Mouse (Mus musculus): ENCODE measurements around the gene Eepd1. TPM values are rescaled to one million over a fixed set of nuclear protein-coding genes. Genes with fewer than 3 reads are reported as not detected.
"Not testable (repeated sequence)": the region's sequence is repeated elsewhere in the genome, so short reads cannot be mapped to it uniquely, and the experiment has no call there.

The Eepd1 gene
- total RNA-seq (2014; rRNA removed; ENCODE audit: low replicate concordance) (14.7 and 19.9 TPM in 2 replicates), polyA plus RNA-seq (2015; fragmentation: Nextera tagmentation; extraction: Ambion mirVana) (20.2 and 21.4 TPM in 2 replicates)

GRCm38 (mm10) chr9:25481344-25482095, at the start of gene Eepd1:
TSS of gene Eepd1 (plus strand) at chr9:25481547.
- Histone ChIP-seq H3K9ac (replicated peaks; ENCODE audit: low read depth, low read length) (peak within 1 kb of the TSS; percentile 78), H3K9me3 (replicated peaks; ENCODE audit: control insufficient read depth, low read length) (no peaks in the 10 kb centered on the region), H3K4me2 (ENCODE audit: low read depth, low read length) (peak within 1 kb of the TSS; percentile 96), H3K27me3 (ENCODE audit: control insufficient read depth, insufficient read depth, low read length) (no peaks in the 10 kb centered on the region), H3K36me3 (replicated peaks; ENCODE audit: control insufficient read depth, insufficient read depth, low read length) (no peaks in the 10 kb centered on the region), H3K4me3 (ENCODE audit: low read depth, low read length) (peak within 1 kb of the TSS; percentile 78), H3K27ac (ENCODE audit: low read depth) (peak within 1 kb of the TSS; percentile 80), H3K4me1 (ENCODE audit: control insufficient read depth, insufficient read depth) (peaks cover 44% of the 10 kb centered on the region)
- WGBS = under 1% methylated on average over 73 of the region's 75 CpGs
- no peak for TF ChIP-seq EP300 (IDR thresholded peaks at IDR 0.05; ENCODE audit: low read depth)
- 0 out of 2 replicates have a peak, but pooled peaks have one; percentile 3 for TF ChIP-seq CTCF (IDR thresholded peaks at IDR 0.05; ENCODE audit: low read depth)
- ATAC-seq (ENCODE audit: insufficient read depth, low read depth) (peak; percentile 98), DNase-seq (ENCODE audit: low spot score) (peak; percentile 94)

- Histone ChIP-seq H3K27ac (ENCODE audit: low read depth) (no peak overlapping the region), H3K36me3 (replicated peaks; ENCODE audit: control insufficient read depth, insufficient read depth, low read length) (no peaks in the 10 kb centered on the region), H3K9ac (replicated peaks; ENCODE audit: low read depth, low read length) (no peak overlapping the region), H3K4me2 (ENCODE audit: low read depth, low read length) (no peak overlapping the region), H3K27me3 (ENCODE audit: control insufficient read depth, insufficient read depth, low read length) (no peaks in the 10 kb centered on the region), H3K4me1 (ENCODE audit: control insufficient read depth, insufficient read depth) (no peaks in the 10 kb centered on the region), H3K4me3 (ENCODE audit: low read depth, low read length) (no peak overlapping the region), H3K9me3 (replicated peaks; ENCODE audit: control insufficient read depth, low read length) (no peaks in the 10 kb centered on the region)
- DNase-seq (ENCODE audit: low spot score) (no peak), ATAC-seq (ENCODE audit: insufficient read depth, low read depth) (no peak)
- TF ChIP-seq CTCF (IDR thresholded peaks at IDR 0.05; ENCODE audit: low read depth) (no peak), EP300 (IDR thresholded peaks at IDR 0.05; ENCODE audit: low read depth) (no peak)
- WGBS = 77% methylated on average over 3 of the region's 3 CpGs
These were observed 42.5 kb upstream of the Eepd1 start for GRCm38 (mm10) chr9:25438836-25439235.

GRCm38 (mm10) chr9:25440046-25440445, 41.3 kb upstream of the Eepd1 start:
- H3K4me2 ChIP-seq (ENCODE audit: low read depth, low read length); H3K36me3 ChIP-seq (replicated peaks; ENCODE audit: control insufficient read depth, insufficient read depth, low read length); ATAC-seq (ENCODE audit: insufficient read depth, low read depth); DNase-seq (ENCODE audit: low spot score); H3K9me3 ChIP-seq (replicated peaks; ENCODE audit: control insufficient read depth, low read length); H3K27me3 ChIP-seq (ENCODE audit: control insufficient read depth, insufficient read depth, low read length); H3K9ac ChIP-seq (replicated peaks; ENCODE audit: low read depth, low read length); H3K27ac ChIP-seq (ENCODE audit: low read depth); H3K4me3 ChIP-seq (ENCODE audit: low read depth, low read length); H3K4me1 ChIP-seq (ENCODE audit: control insufficient read depth, insufficient read depth): not testable (repeated sequence)
- WGBS = 83% methylated on average over 1 of the region's 5 CpGs

GRCm38 (mm10) chr9:25442041-25442440, 39.3 kb upstream of the Eepd1 start:
- no peak for ATAC-seq (ENCODE audit: insufficient read depth, low read depth)
- H3K36me3 ChIP-seq (replicated peaks; ENCODE audit: control insufficient read depth, insufficient read depth, low read length) = no peaks in the 10 kb centered on the region
- TF ChIP-seq EP300 (IDR thresholded peaks at IDR 0.05; ENCODE audit: low read depth) = no peak
- no peaks in the 10 kb centered on the region for H3K27me3 ChIP-seq (ENCODE audit: control insufficient read depth, insufficient read depth, low read length)
- H3K4me1 ChIP-seq (ENCODE audit: control insufficient read depth, insufficient read depth) = no peaks in the 10 kb centered on the region
- no peaks in the 10 kb centered on the region for H3K9me3 ChIP-seq (replicated peaks; ENCODE audit: control insufficient read depth, low read length)
- H3K9ac ChIP-seq (replicated peaks; ENCODE audit: low read depth, low read length) = no peak overlapping the region
- no peak for DNase-seq (ENCODE audit: low spot score)
- H3K4me3 ChIP-seq (ENCODE audit: low read depth, low read length) = no peak overlapping the region
- no peak overlapping the region for H3K4me2 ChIP-seq (ENCODE audit: low read depth, low read length)
- H3K27ac ChIP-seq (ENCODE audit: low read depth) = no peak overlapping the region

GRCm38 (mm10) chr9:25443029-25443428, 38.3 kb upstream of the Eepd1 start:
- no peak for TF ChIP-seq EP300 (IDR thresholded peaks at IDR 0.05; ENCODE audit: low read depth)
- WGBS = 62% methylated on average over 3 of the region's 3 CpGs
- Histone ChIP-seq H3K36me3 (replicated peaks; ENCODE audit: control insufficient read depth, insufficient read depth, low read length) (no peaks in the 10 kb centered on the region), H3K27ac (ENCODE audit: low read depth) (no peak overlapping the region), H3K9me3 (replicated peaks; ENCODE audit: control insufficient read depth, low read length) (no peaks in the 10 kb centered on the region), H3K4me3 (ENCODE audit: low read depth, low read length) (no peak overlapping the region), H3K4me2 (ENCODE audit: low read depth, low read length) (no peak overlapping the region), H3K4me1 (ENCODE audit: control insufficient read depth, insufficient read depth) (no peaks in the 10 kb centered on the region), H3K27me3 (ENCODE audit: control insufficient read depth, insufficient read depth, low read length) (no peaks in the 10 kb centered on the region), H3K9ac (replicated peaks; ENCODE audit: low read depth, low read length) (no peak overlapping the region)
- ATAC-seq (ENCODE audit: insufficient read depth, low read depth) (no peak), DNase-seq (ENCODE audit: low spot score) (no peak)

- TF ChIP-seq CTCF (IDR thresholded peaks at IDR 0.05; ENCODE audit: low read depth) (no peak), EP300 (IDR thresholded peaks at IDR 0.05; ENCODE audit: low read depth) (no peak)
- Histone ChIP-seq H3K4me2 (ENCODE audit: low read depth, low read length) (no peak overlapping the region), H3K9ac (replicated peaks; ENCODE audit: low read depth, low read length) (no peak overlapping the region), H3K27me3 (ENCODE audit: control insufficient read depth, insufficient read depth, low read length) (no peaks in the 10 kb centered on the region), H3K4me1 (ENCODE audit: control insufficient read depth, insufficient read depth) (no peaks in the 10 kb centered on the region), H3K4me3 (ENCODE audit: low read depth, low read length) (no peak overlapping the region), H3K9me3 (replicated peaks; ENCODE audit: control insufficient read depth, low read length) (no peaks in the 10 kb centered on the region), H3K27ac (ENCODE audit: low read depth) (no peak overlapping the region), H3K36me3 (replicated peaks; ENCODE audit: control insufficient read depth, insufficient read depth, low read length) (no peaks in the 10 kb centered on the region)
- no peak for DNase-seq (ENCODE audit: low spot score)
- ATAC-seq (ENCODE audit: insufficient read depth, low read depth) = no peak
These were observed 37.8 kb upstream of the Eepd1 start for GRCm38 (mm10) chr9:25443546-25443945.
